Mouse (Mus musculus) kidney, postnatal 0 days (tissue): Measurements from ENCODE around the gene Mut. TPM values are rescaled to one million over a fixed set of nuclear protein-coding genes. Genes with fewer than 3 reads are reported as not detected.
A peak's percentile ranks its signal among the peaks of the same experiment; 100 is the strongest.

Source experiments
- ATAC-seq: fragments of 200-750 bp; cut with Nextera tagmentation; replicated peaks from 2 replicates; pipeline ENCODE4 v1.8.0; 2017; ENCODE audit warnings: low read depth, moderate number of reproducible peaks, moderate TSS enrichment, moderate library complexity; ENCODE audit not compliant: low FRiP score
- DNase-seq: peaks from one replicate; pipeline ENCODE4 v3.0.0-alpha.2; 2016; ENCODE audit warnings: low spot score
- H3K27ac ChIP-seq: fragments of 300-500 bp; sonication (generic); 2 replicates; pipeline ENCODE4 v1.5.1; 2014; ENCODE audit warnings: mild to moderate bottlenecking
- H3K27me3 ChIP-seq: fragments of 300-500 bp; sonication (generic); 2 replicates; pipeline ENCODE4 v1.6.1; 2014; ENCODE audit warnings: low read length, mixed read lengths; ENCODE audit not compliant: insufficient read depth
- H3K36me3 ChIP-seq: fragments of 300-500 bp; sonication (generic); 2 replicates; pipeline ENCODE4 v1.6.1; 2014; ENCODE audit warnings: low read length, mixed read lengths; ENCODE audit not compliant: insufficient read depth
- H3K4me1 ChIP-seq: fragments of 300-500 bp; sonication (generic); replicated peaks from 2 replicates; pipeline ENCODE4 v1.6.1; 2014; ENCODE audit warnings: antibody characterized with exemption, low read length, mixed read lengths; ENCODE audit not compliant: insufficient read depth
- H3K4me2 ChIP-seq: fragments of 300-500 bp; sonication (generic); 2 replicates; pipeline ENCODE4 v1.6.1; 2014; ENCODE audit warnings: mild to moderate bottlenecking, low read length, moderate library complexity, mixed read lengths
- H3K4me3 ChIP-seq: fragments of 300-500 bp; sonication (generic); replicated peaks from 2 replicates; pipeline ENCODE4 v1.5.1; 2014; ENCODE audit warnings: low read depth, low read length
- H3K9ac ChIP-seq: fragments of 300-500 bp; sonication (generic); 2 replicates; pipeline ENCODE4 v1.6.1; 2014; ENCODE audit warnings: low read depth, low read length
- H3K9me3 ChIP-seq: fragments of 300-500 bp; sonication (generic); replicated peaks from 2 replicates; pipeline ENCODE4 v1.6.1; 2016; ENCODE audit warnings: low read length, inconsistent platforms, mixed read lengths
- CTCF ChIP-seq: IDR thresholded peaks from 2 replicates; pipeline ENCODE4 v1.5.1; 2016; ENCODE audit warnings: antibody characterized with exemption, low read depth, mild to moderate bottlenecking, moderate library complexity
- WGBS: fragments of 180-500 bp; shearing (Covaris S2); extraction: QIAGEN DNeasy Blood & Tissue Kit; methylation state at CpG from one replicate; pipeline ENCODE4 v1.1.7; 2014; 5-methylcytosine and 5-hydroxymethylcytosine counted together
- polyA plus RNA-seq: library from polyadenylated mRNA; unstranded; fragments of >200 nt; fragmentation: Nextera tagmentation; extraction: Ambion mirVana; gene quantifications from 2 replicates; pipeline ENCODE4 v1.2.1, GENCODE M21; 2015

The Mut gene
- polyA plus RNA-seq, 1 experiment from 2014 or later = 63.0 TPM

DNA sequence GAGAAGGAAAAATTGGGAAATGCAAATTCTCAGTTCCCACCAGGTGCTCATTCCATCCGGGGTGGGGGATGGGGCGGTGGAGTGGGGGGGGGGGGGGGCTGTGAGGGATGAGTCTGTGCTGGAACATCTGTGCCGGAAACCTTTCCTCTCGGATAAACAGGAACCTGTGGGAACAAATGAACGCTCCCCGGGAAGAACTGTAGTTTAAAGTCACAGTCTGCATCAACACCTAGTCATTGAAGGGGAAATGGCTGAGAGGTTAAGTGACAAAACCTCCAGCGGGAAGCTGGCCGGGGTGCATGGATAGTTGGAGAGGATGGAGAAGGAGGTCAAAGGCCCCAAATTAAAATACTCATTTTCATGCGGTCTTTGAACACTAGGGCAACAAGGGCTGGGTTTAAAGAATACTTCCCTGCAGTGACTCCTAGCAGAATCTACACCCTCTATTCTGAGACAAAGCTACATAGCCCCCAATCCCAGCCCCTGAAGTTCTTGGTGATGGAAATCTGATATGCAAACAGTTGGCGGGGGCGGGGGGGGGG is 30.4 kb upstream of the Mut start:
- ATAC-seq (no peak), DNase-seq (no peak)
- Histone ChIP-seq H3K9ac (no peak overlapping the region), H3K4me2 (peak overlapping the region; percentile 41; the same call in 1 of the 2 replicates), H3K4me3 (no peak overlapping the region), H3K36me3 (no peaks in the 10 kb centered on the region), H3K9me3 (no peaks in the 10 kb centered on the region), H3K4me1 (no peaks in the 10 kb centered on the region), H3K27ac (no peak overlapping the region), H3K27me3 (no peaks in the 10 kb centered on the region)
- no peak for TF ChIP-seq CTCF
- 6% methylated on average over 11 of the region's 11 CpGs for WGBS

DNA sequence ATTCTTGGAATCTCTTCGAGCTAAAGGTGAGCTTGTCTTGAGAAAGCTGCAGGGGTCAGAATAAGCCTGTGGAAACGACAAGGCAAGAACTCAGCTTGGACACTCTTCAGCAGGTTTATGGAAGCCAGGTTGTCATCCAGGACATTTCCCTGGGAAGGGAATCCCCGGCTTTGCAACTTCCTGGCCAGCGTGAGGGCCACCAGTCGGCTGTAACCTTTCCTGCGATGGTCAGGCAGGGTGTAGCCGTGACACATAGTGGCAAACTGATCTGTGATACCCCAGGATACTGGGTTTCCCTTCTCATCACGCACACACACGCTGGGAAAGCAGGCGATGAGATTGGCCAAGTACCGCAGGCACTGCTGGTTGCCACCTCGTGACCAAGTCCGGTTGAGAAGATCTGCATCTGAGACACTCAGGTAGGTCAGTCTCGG is 29.7 kb upstream of the Mut start:
- Histone ChIP-seq H3K27ac (no peak overlapping the region), H3K36me3 (no peaks in the 10 kb centered on the region), H3K9ac (no peak overlapping the region), H3K4me1 (no peaks in the 10 kb centered on the region), H3K27me3 (no peaks in the 10 kb centered on the region), H3K4me2 (peak overlapping the region; percentile 41), H3K9me3 (no peaks in the 10 kb centered on the region), H3K4me3 (0 out of 2 replicates have a peak overlapping the region, but pooled peaks have one; percentile 9)
- TF ChIP-seq CTCF = 0 out of 2 replicates have a peak, but pooled peaks have one; percentile 13
- 12% methylated on average over 13 of the region's 14 CpGs for WGBS
- ATAC-seq (peak; percentile 29; the same call in 1 of the 2 replicates), DNase-seq (peak; percentile 3)

DNA sequence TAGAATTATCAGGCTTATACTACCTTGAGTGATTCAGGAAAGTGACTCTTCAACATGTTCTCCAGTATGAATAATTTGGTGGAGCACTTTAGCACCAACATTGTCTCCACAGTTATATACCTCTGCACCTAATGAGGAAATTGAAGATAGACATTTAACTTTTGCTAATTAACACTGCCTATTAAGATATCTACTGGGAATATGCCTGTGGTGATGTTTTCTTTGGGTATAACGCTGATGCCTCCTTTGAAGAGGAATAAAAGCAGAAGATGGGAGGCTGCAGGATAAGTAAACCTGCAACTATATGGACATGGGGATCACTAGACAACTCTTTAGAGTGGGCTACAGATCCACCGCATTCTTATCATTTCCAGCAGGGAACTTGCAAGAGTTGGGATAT is 20.2 kb upstream of the Mut start, which contains the start of gene Glyatl3:
Glyatl3 (minus strand) TSS at position 101 of the 400 bp plus-strand sequence.
- H3K4me1 ChIP-seq = no peaks in the 10 kb centered on the region
- H3K9ac ChIP-seq = no peak within 1 kb of the TSS
- H3K9me3 ChIP-seq = no peaks in the 10 kb centered on the region
- DNase-seq (no peak), ATAC-seq (no peak)
- no peaks in the 10 kb centered on the region for H3K27me3 ChIP-seq
- no peak within 1 kb of the TSS for H3K27ac ChIP-seq
- H3K4me2 ChIP-seq = no peak within 1 kb of the TSS
- no peak within 1 kb of the TSS for H3K4me3 ChIP-seq
- no peaks in the 10 kb centered on the region for H3K36me3 ChIP-seq
- WGBS = 97% methylated on average over 2 of the region's 2 CpGs
- no peak for TF ChIP-seq CTCF

DNA sequence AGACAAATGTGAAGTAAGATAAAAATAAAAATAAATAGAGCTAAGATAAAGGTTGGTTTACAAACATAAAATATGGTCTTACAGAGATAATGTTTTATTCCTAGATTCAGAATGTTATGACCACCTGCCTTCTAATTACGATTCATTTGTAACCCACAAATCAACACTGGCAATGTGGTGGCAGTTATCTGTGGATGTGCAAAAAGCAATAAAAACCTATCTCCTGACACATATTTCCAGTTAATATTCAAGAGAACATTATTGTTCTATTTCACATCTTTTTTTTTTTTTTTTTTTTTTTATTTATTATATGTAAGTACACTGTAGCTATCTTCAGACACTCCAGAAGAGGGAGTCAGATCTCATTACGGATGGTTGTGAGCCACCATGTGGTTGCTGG is 19.0 kb upstream of the Mut start:
- TF ChIP-seq CTCF = no peak
- Histone ChIP-seq H3K27ac (no peak overlapping the region), H3K4me2 (no peak overlapping the region), H3K4me3 (no peak overlapping the region), H3K4me1 (no peaks in the 10 kb centered on the region), H3K9me3 (no peaks in the 10 kb centered on the region), H3K27me3 (no peaks in the 10 kb centered on the region), H3K9ac (no peak overlapping the region), H3K36me3 (no peaks in the 10 kb centered on the region)
- 93% methylated on average over 1 of the region's 2 CpGs for WGBS
- DNase-seq (no peak), ATAC-seq (no peak)

DNA sequence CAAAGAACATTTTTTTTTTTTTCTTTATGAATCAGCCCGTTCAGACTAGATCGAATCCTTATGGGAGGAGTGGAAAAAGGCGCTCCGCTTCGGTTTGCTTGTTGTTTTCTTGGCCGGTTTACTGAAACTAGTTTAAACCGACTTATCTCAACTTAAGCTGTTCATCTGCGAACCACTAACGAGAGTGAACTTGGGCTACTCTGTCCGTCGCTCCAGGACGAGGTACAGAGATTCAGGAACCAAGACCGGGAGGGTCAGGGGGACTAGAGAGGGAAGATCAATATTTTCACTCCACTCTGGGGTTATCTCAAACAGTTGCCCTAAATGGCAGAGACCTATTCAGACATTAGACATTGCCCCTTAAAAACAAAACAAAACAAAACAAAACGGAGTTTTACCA is 500 bp upstream of the Mut start:
- Histone ChIP-seq H3K4me1 (0 out of 2 replicates have a peak, but pooled peaks cover 3% of the 10 kb centered on the region), H3K4me3 (peak overlapping the region; percentile 68), H3K9ac (peak overlapping the region; percentile 55; the same call in 1 of the 2 replicates), H3K27me3 (no peaks in the 10 kb centered on the region), H3K36me3 (peaks cover 8% of the 10 kb centered on the region; the same call in 1 of the 2 replicates), H3K4me2 (peak overlapping the region; percentile 81), H3K9me3 (no peaks in the 10 kb centered on the region), H3K27ac (0 out of 2 replicates have a peak overlapping the region, but pooled peaks have one; percentile 31)
- peak; percentile 6; the same call in 1 of the 2 replicates for ATAC-seq
- no peak for DNase-seq
- TF ChIP-seq CTCF = no peak
- WGBS = under 1% methylated on average over 14 of the region's 14 CpGs

DNA sequence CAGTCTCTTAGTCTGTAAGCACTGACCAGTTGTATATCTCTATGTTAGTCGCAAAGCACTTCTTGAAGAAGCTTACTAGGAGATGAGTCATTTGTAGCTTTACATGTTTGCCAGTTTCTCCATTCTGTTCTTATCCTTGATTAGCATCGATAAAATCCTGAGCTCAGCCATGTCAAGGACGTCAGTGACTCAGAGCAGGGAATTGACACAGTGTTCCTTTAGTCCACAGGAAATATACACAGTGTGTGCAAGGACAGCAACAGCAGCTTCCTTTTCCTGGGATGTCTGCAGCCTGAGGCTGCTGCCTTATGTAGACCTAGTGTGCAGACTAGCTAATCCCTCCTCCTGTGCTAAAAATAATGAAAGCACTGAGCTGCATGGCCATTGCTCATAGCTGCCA is 14.0 kb downstream of the Mut start:
- no peak overlapping the region for H3K9ac ChIP-seq
- no peak overlapping the region for H3K4me2 ChIP-seq
- WGBS = 92% methylated on average over 3 of the region's 3 CpGs
- no peak for ATAC-seq
- H3K9me3 ChIP-seq = no peaks in the 10 kb centered on the region
- no peak for DNase-seq
- peaks cover 19% of the 10 kb centered on the region; the same call in 1 of the 2 replicates for H3K36me3 ChIP-seq
- no peak for TF ChIP-seq CTCF
- no peaks in the 10 kb centered on the region for H3K4me1 ChIP-seq
- no peak overlapping the region for H3K4me3 ChIP-seq
- no peaks in the 10 kb centered on the region for H3K27me3 ChIP-seq
- H3K27ac ChIP-seq = no peak overlapping the region
